Mouse (Mus musculus): ENCODE measurements around the gene Tbl2. TPM values are rescaled to one million over a fixed set of nuclear protein-coding genes. Genes with fewer than 3 reads are reported as not detected.

Gene Tbl2
- polyA plus RNA-seq, 1 experiment from 2014 or later, result 10.4 TPM

- H3K36me3 ChIP-seq (replicated peaks; ENCODE audit: insufficient read depth, low read length), result no peaks in the 10 kb centered on the region
- 60% methylated on average over 4 of the region's 4 CpGs for WGBS (ENCODE audit: insufficient replicate concordance)
Measured at GRCm38 (mm10) chr5:135120753-135121152, 28.7 kb upstream of the Tbl2 start.

GRCm38 (mm10) chr5:135126121-135126520 is 23.3 kb upstream of the Tbl2 start:
- TF ChIP-seq EP300 (IDR thresholded peaks at IDR 0.05; ENCODE audit: low read depth), result no peak
- TF ChIP-seq CTCF (IDR thresholded peaks at IDR 0.05; ENCODE audit: low read depth), result no peak
- Histone ChIP-seq H3K27me3 (ENCODE audit: insufficient read depth, low read length) (no peaks in the 10 kb centered on the region), H3K9me3 (ENCODE audit: low read length) (no peaks in the 10 kb centered on the region), H3K36me3 (replicated peaks; ENCODE audit: insufficient read depth, low read length) (0 out of 2 replicates have a peak, but pooled peaks cover 6% of the 10 kb centered on the region), H3K27ac (ENCODE audit: low read depth) (no peak overlapping the region), H3K4me1 (ENCODE audit: insufficient read depth) (no peaks in the 10 kb centered on the region), H3K4me3 (ENCODE audit: low read depth, low read length) (no peak overlapping the region), H3K9ac (replicated peaks) (no peak overlapping the region), H3K4me2 (ENCODE audit: low read depth, low read length) (no peak overlapping the region)
- ATAC-seq (no peak), DNase-seq (no peak)
- WGBS (ENCODE audit: insufficient replicate concordance), result 65% methylated on average over 6 of the region's 6 CpGs

More at GRCm38 (mm10) chr5:135120753-135121152, 28.7 kb upstream of the Tbl2 start:
- no peak overlapping the region for H3K4me2 ChIP-seq (ENCODE audit: low read depth, low read length)
- no peaks in the 10 kb centered on the region for H3K27me3 ChIP-seq (ENCODE audit: insufficient read depth, low read length)
- DNase-seq (no peak), ATAC-seq (no peak)
- H3K9ac ChIP-seq (replicated peaks), result no peak overlapping the region
- no peak overlapping the region for H3K27ac ChIP-seq (ENCODE audit: low read depth)
- no peak overlapping the region for H3K4me3 ChIP-seq (ENCODE audit: low read depth, low read length)
- H3K9me3 ChIP-seq (ENCODE audit: low read length), result no peaks in the 10 kb centered on the region
- TF ChIP-seq EP300 (IDR thresholded peaks at IDR 0.05; ENCODE audit: low read depth), result no peak
- peak; percentile 37 for TF ChIP-seq CTCF (IDR thresholded peaks at IDR 0.05; ENCODE audit: low read depth)
- peaks cover 4% of the 10 kb centered on the region for H3K4me1 ChIP-seq (ENCODE audit: insufficient read depth)

GRCm38 (mm10) chr5:135127669-135128068 is 21.8 kb upstream of the Tbl2 start:
- no peak overlapping the region for H3K27ac ChIP-seq (ENCODE audit: low read depth)
- no peak for TF ChIP-seq CTCF (IDR thresholded peaks at IDR 0.05; ENCODE audit: low read depth)
- no peak for TF ChIP-seq EP300 (IDR thresholded peaks at IDR 0.05; ENCODE audit: low read depth)
- H3K36me3 ChIP-seq (replicated peaks; ENCODE audit: insufficient read depth, low read length), result 0 out of 2 replicates have a peak, but pooled peaks cover 6% of the 10 kb centered on the region
- no peak for DNase-seq
- no peaks in the 10 kb centered on the region for H3K9me3 ChIP-seq (ENCODE audit: low read length)
- H3K27me3 ChIP-seq (ENCODE audit: insufficient read depth, low read length), result 0 out of 2 replicates have a peak, but pooled peaks cover under 1% of the 10 kb centered on the region
- no peak overlapping the region for H3K9ac ChIP-seq (replicated peaks)
- no peak overlapping the region for H3K4me3 ChIP-seq (ENCODE audit: low read depth, low read length)
- 54% methylated on average over 6 of the region's 6 CpGs for WGBS (ENCODE audit: insufficient replicate concordance)
- H3K4me1 ChIP-seq (ENCODE audit: insufficient read depth), result no peaks in the 10 kb centered on the region
- H3K4me2 ChIP-seq (ENCODE audit: low read depth, low read length), result no peak overlapping the region
- ATAC-seq, result no peak

GRCm38 (mm10) chr5:135129747-135130146 is 19.7 kb upstream of the Tbl2 start:
- WGBS (ENCODE audit: insufficient replicate concordance), result 74% methylated on average over 4 of the region's 4 CpGs
- ATAC-seq (no peak), DNase-seq (no peak)
- no peak for TF ChIP-seq CTCF (IDR thresholded peaks at IDR 0.05; ENCODE audit: low read depth)
- TF ChIP-seq EP300 (IDR thresholded peaks at IDR 0.05; ENCODE audit: low read depth), result no peak
- Histone ChIP-seq H3K27me3 (ENCODE audit: insufficient read depth, low read length) (peaks cover 10% of the 10 kb centered on the region; the same call in 1 of the 2 replicates), H3K4me3 (ENCODE audit: low read depth, low read length) (no peak overlapping the region), H3K9ac (replicated peaks) (no peak overlapping the region), H3K4me1 (ENCODE audit: insufficient read depth) (peaks cover 10% of the 10 kb centered on the region; the same call in 1 of the 2 replicates), H3K27ac (ENCODE audit: low read depth) (no peak overlapping the region), H3K9me3 (ENCODE audit: low read length) (no peaks in the 10 kb centered on the region), H3K36me3 (replicated peaks; ENCODE audit: insufficient read depth, low read length) (0 out of 2 replicates have a peak, but pooled peaks cover 6% of the 10 kb centered on the region), H3K4me2 (ENCODE audit: low read depth, low read length) (no peak overlapping the region)

- Histone ChIP-seq H3K27me3 (ENCODE audit: insufficient read depth, low read length) (peaks cover 10% of the 10 kb centered on the region; the same call in 1 of the 2 replicates), H3K4me3 (ENCODE audit: low read depth, low read length) (no peak overlapping the region), H3K27ac (ENCODE audit: low read depth) (no peak overlapping the region), H3K9me3 (ENCODE audit: low read length) (no peaks in the 10 kb centered on the region), H3K9ac (replicated peaks) (no peak overlapping the region), H3K36me3 (replicated peaks; ENCODE audit: insufficient read depth, low read length) (0 out of 2 replicates have a peak, but pooled peaks cover 7% of the 10 kb centered on the region), H3K4me2 (ENCODE audit: low read depth, low read length) (peak overlapping the region; percentile 64), H3K4me1 (ENCODE audit: insufficient read depth) (peaks cover 11% of the 10 kb centered on the region; the same call in 1 of the 2 replicates)
- DNase-seq (peak; percentile 52), ATAC-seq (peak; percentile 33)
- WGBS (ENCODE audit: insufficient replicate concordance), result 17% methylated on average over 26 of the region's 26 CpGs
- no peak for TF ChIP-seq CTCF (IDR thresholded peaks at IDR 0.05; ENCODE audit: low read depth)
- no peak for TF ChIP-seq EP300 (IDR thresholded peaks at IDR 0.05; ENCODE audit: low read depth)
Measured at GRCm38 (mm10) chr5:135133736-135134405, 15.6 kb upstream of the Tbl2 start.

GRCm38 (mm10) chr5:135134534-135134933 is 14.9 kb upstream of the Tbl2 start:
- Histone ChIP-seq H3K9ac (replicated peaks) (no peak overlapping the region), H3K4me2 (ENCODE audit: low read depth, low read length) (peak overlapping the region; percentile 64), H3K27ac (ENCODE audit: low read depth) (no peak overlapping the region), H3K4me3 (ENCODE audit: low read depth, low read length) (no peak overlapping the region), H3K27me3 (ENCODE audit: insufficient read depth, low read length) (peaks cover 10% of the 10 kb centered on the region; the same call in 1 of the 2 replicates), H3K36me3 (replicated peaks; ENCODE audit: insufficient read depth, low read length) (0 out of 2 replicates have a peak, but pooled peaks cover 3% of the 10 kb centered on the region), H3K4me1 (ENCODE audit: insufficient read depth) (peaks cover 11% of the 10 kb centered on the region; the same call in 1 of the 2 replicates), H3K9me3 (ENCODE audit: low read length) (no peaks in the 10 kb centered on the region)
- DNase-seq, result peak; percentile 59
- WGBS (ENCODE audit: insufficient replicate concordance), result 42% methylated on average over 8 of the region's 8 CpGs
- TF ChIP-seq CTCF (IDR thresholded peaks at IDR 0.05; ENCODE audit: low read depth), result peak; percentile 68
- TF ChIP-seq EP300 (IDR thresholded peaks at IDR 0.05; ENCODE audit: low read depth), result no peak
- no peak for ATAC-seq
